Mouse (Mus musculus): ENCODE data around the gene Adam26a. TPM values are rescaled to one million over a fixed set of nuclear protein-coding genes. Genes with fewer than 3 reads are reported as not detected.
"Not testable (repeated sequence)": the region's sequence is repeated elsewhere in the genome, so short reads cannot be mapped to it uniquely, and the experiment has no call there.

The Adam26a gene
- not detected in 2 replicates for polyA plus RNA-seq (2012; ENCODE audit: insufficient read depth, insufficient read length, missing spikeins)

DNA sequence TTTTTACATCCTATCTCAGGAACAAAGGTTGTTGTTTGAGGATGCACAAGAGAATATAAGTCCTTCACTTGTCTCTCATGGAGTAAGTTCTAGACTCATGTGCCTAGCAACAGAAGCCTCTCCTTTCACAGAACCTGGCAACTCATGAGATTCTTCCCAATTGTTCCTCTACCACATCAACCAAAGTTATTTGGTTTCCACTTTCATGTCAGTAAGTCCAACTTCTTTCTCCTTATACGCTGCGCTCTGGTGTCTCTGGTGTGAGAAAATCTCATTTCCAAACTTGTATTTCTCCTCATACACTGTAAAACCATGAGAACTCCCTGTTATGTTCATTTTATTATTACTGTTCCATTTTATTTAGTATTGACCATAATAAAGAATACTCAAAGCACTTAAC is at the start of gene Adam26a:
Gene Adam26a, minus strand, starts transcription at position 101 of the 400 bp plus-strand sequence.
- not testable (repeated sequence) for H3K4me1 ChIP-seq (ENCODE audit: control insufficient read depth, insufficient read depth, insufficient read length, low read length); H3K4me3 ChIP-seq (ENCODE audit: insufficient read depth, low read depth, low read length); H3K27ac ChIP-seq (replicated peaks; ENCODE audit: low read depth, low read length)

DNA sequence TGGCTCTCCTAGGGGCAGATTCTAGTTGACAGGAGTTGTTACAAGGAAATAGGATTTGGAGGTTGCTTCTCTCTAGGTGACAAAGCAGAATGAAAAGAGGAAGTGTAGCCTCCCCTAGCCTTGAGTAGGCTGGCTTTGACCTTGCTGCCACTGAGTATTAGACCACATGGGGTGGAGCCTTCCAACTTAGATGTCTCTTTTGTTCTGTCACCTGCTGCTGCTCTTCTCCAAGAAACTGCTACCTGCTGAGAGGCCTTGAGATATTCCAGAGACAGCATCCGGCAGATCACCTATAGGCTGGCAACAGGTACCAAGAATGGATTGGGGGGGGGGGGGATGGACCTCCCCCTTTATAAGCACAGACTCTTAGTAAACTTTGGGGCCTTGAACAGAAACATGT is 39.5 kb upstream of the Adam26a start:
- Histone ChIP-seq H3K27ac (replicated peaks; ENCODE audit: low read depth, low read length) (no peak overlapping the region), H3K4me3 (ENCODE audit: insufficient read depth, low read depth, low read length) (no peak overlapping the region), H3K4me1 (ENCODE audit: control insufficient read depth, insufficient read depth, insufficient read length, low read length) (no peaks in the 10 kb centered on the region)

DNA sequence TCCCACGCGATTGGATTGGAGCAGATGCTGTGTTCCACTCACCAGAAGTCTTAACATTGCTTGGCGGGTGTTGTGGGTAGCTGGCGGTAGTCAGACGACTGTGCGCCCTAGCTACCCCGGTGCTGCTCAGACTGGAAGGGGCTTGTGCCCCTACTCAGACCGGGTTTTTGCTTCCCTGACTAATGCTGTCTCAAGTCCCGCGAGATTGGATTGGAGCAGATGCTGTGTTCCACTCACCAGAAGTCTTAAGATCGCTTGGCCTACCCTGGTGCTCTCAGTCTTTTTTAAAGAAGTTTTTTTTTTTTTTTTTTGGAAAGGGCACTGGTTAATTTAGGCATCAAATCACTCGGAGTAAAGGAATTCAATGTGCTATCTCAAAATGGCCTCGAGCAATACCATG is 27.1 kb upstream of the Adam26a start:
- H3K4me1 ChIP-seq (ENCODE audit: control insufficient read depth, insufficient read depth, insufficient read length, low read length); H3K27ac ChIP-seq (replicated peaks; ENCODE audit: low read depth, low read length); H3K4me3 ChIP-seq (ENCODE audit: insufficient read depth, low read depth, low read length): not testable (repeated sequence)

DNA sequence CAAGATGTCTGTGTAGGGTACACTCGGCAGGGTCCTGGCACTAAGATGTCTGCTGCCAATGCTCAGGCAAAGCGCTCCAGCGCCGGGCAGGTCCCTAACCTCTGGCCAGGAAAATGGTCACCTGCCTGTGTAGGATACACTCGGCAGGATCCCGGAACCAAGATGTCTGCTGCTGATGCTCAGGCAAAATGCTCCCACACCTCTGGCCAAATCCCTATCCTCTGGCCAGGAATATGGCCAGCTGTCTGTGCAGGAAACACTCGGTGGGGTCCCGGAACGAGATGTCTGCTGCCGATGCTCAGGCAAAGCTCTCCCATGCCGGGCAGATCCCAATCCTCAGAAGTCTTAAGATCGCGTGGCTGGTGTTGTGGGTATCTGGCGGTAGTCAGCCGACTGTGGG is 26.7 kb upstream of the Adam26a start:
- not testable (repeated sequence) for H3K4me3 ChIP-seq (ENCODE audit: insufficient read depth, low read depth, low read length); H3K4me1 ChIP-seq (ENCODE audit: control insufficient read depth, insufficient read depth, insufficient read length, low read length); H3K27ac ChIP-seq (replicated peaks; ENCODE audit: low read depth, low read length)

DNA sequence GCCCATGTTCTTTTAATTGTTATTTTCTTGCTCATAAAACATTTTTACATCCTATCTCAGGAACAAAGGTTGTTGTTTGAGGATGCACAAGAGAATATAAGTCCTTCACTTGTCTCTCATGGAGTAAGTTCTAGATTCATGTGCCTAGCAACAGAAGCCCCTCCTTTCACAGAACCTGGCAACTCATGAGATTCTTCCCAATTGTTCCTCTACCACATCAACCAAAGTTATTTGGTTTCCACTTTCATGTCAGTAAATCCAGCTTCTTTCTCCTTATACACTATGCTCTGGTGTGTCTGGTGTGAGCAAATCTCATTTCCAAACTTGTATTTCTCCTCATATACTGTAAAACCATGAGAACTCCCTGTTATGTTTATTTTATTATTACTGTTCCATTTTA is 48.5 kb downstream of the Adam26a start, which contains the start of gene Adam26b:
Gene Adam26b, minus strand, starts transcription at position 101 of the 400 bp plus-strand sequence.
- not testable (repeated sequence) for H3K4me3 ChIP-seq (ENCODE audit: insufficient read depth, low read depth, low read length); H3K4me1 ChIP-seq (ENCODE audit: control insufficient read depth, insufficient read depth, insufficient read length, low read length); H3K27ac ChIP-seq (replicated peaks; ENCODE audit: low read depth, low read length)

Other genes with a start within 250 kb of the Adam26a start
- not detected in 2 replicates for gene Adam26b, start 48.6 kb downstream of the Adam26a start, polyA plus RNA-seq (2012; ENCODE audit: insufficient read depth, insufficient read length, missing spikeins)
- not detected in 2 replicates for gene Gm5346, start 50.6 kb upstream of the Adam26a start, polyA plus RNA-seq (2012; ENCODE audit: insufficient read depth, insufficient read length, missing spikeins)
- not detected in 2 replicates for gene Adam34, start 133.3 kb upstream of the Adam26a start, polyA plus RNA-seq (2012; ENCODE audit: insufficient read depth, insufficient read length, missing spikeins)

Measured in brown adipose tissue, adult 24 weeks (tissue).